Mouse (Mus musculus) intestine, embryonic 15.5 days (tissue): ENCODE data around the gene Cand1. TPM values are rescaled to one million over a fixed set of nuclear protein-coding genes. Genes with fewer than 3 reads are reported as not detected.

Experiments used
- ATAC-seq: fragments of 200-750 bp; cut with Nextera tagmentation; 2 replicates; pipeline ENCODE4 v1.8.0; 2017; ENCODE audit warnings: moderate TSS enrichment, moderate library complexity
- H3K27ac ChIP-seq: fragments of 300-500 bp; sonication (generic); 2 replicates; pipeline ENCODE4 v1.5.1; 2015; ENCODE audit warnings: mild to moderate bottlenecking, inconsistent platforms
- H3K27me3 ChIP-seq: fragments of 300-500 bp; sonication (generic); replicated peaks from 2 replicates; pipeline ENCODE4 v1.6.1; 2015; ENCODE audit warnings: inconsistent platforms
- H3K36me3 ChIP-seq: fragments of 300-500 bp; sonication (generic); 2 replicates; pipeline ENCODE4 v1.6.1; 2015; ENCODE audit warnings: inconsistent platforms
- H3K4me1 ChIP-seq: fragments of 300-500 bp; sonication (generic); replicated peaks from 2 replicates; pipeline ENCODE4 v1.6.1; 2015; ENCODE audit warnings: inconsistent platforms
- H3K4me2 ChIP-seq: fragments of 300-500 bp; sonication (generic); replicated peaks from 2 replicates; pipeline ENCODE4 v1.6.1; 2015; ENCODE audit warnings: mild to moderate bottlenecking, inconsistent platforms
- H3K4me3 ChIP-seq: fragments of 300-500 bp; sonication (generic); replicated peaks from 2 replicates; pipeline ENCODE4 v1.5.1; 2015; ENCODE audit warnings: inconsistent platforms
- H3K9ac ChIP-seq: fragments of 300-500 bp; sonication (generic); 2 replicates; pipeline ENCODE4 v1.6.1; 2015; ENCODE audit warnings: inconsistent platforms
- H3K9me3 ChIP-seq: fragments of 300-500 bp; sonication (generic); 2 replicates; pipeline ENCODE4 v1.6.1; 2016; ENCODE audit warnings: inconsistent platforms
- WGBS: fragments of 180-500 bp; shearing (Covaris S2); methylation state at CpG from one replicate; pipeline ENCODE4 v1.1.7; 2015; 5-methylcytosine and 5-hydroxymethylcytosine counted together
- polyA plus RNA-seq: library from polyadenylated mRNA; unstranded; fragments of >200 nt; fragmentation: Nextera tagmentation; extraction: Ambion mirVana; gene quantifications from 2 replicates; pipeline ENCODE4 v1.2.1, GENCODE M21; 2015

The Cand1 gene
- 43.6 and 47.0 TPM in 2 replicates for polyA plus RNA-seq

- Histone ChIP-seq H3K27me3 (no peaks in the 10 kb centered on the region), H3K4me2 (peak within 1 kb of the TSS; percentile 67), H3K4me1 (peaks cover 8% of the 10 kb centered on the region; the same call in 1 of the 2 replicates), H3K9me3 (no peaks in the 10 kb centered on the region), H3K36me3 (no peaks in the 10 kb centered on the region), H3K4me3 (peak within 1 kb of the TSS; percentile 99), H3K9ac (peak within 1 kb of the TSS; percentile 99), H3K27ac (peak within 1 kb of the TSS; percentile 98)
- ATAC-seq: peak; percentile 98
- under 1% methylated on average over 67 of the region's 67 CpGs for WGBS
Observed at GRCm38 (mm10) chr10:119239969-119240721, at the start of gene Cand1. Gene Cand1 (minus strand): TSS chr10:119240055.

GRCm38 (mm10) chr10:119278871-119279270, 39.0 kb upstream of the Cand1 start:
- no peak overlapping the region for H3K4me2 ChIP-seq
- WGBS: 81% methylated on average over 10 of the region's 10 CpGs
- no peaks in the 10 kb centered on the region for H3K4me1 ChIP-seq
- no peak overlapping the region for H3K27ac ChIP-seq
- no peak for ATAC-seq
- H3K36me3 ChIP-seq: no peaks in the 10 kb centered on the region
- H3K4me3 ChIP-seq: no peak overlapping the region
- no peaks in the 10 kb centered on the region for H3K27me3 ChIP-seq
- no peak overlapping the region for H3K9ac ChIP-seq
- no peaks in the 10 kb centered on the region for H3K9me3 ChIP-seq

GRCm38 (mm10) chr10:119274333-119274732, 34.5 kb upstream of the Cand1 start:
- Histone ChIP-seq H3K9me3 (no peaks in the 10 kb centered on the region), H3K36me3 (no peaks in the 10 kb centered on the region), H3K27ac (no peak overlapping the region), H3K9ac (no peak overlapping the region), H3K4me1 (no peaks in the 10 kb centered on the region), H3K4me2 (no peak overlapping the region), H3K4me3 (no peak overlapping the region), H3K27me3 (no peaks in the 10 kb centered on the region)
- ATAC-seq: no peak
- WGBS: 87% methylated on average over 6 of the region's 6 CpGs

GRCm38 (mm10) chr10:119272536-119272935, 32.7 kb upstream of the Cand1 start:
- Histone ChIP-seq H3K9me3 (no peaks in the 10 kb centered on the region), H3K9ac (no peak overlapping the region), H3K27me3 (no peaks in the 10 kb centered on the region), H3K4me2 (no peak overlapping the region), H3K4me3 (no peak overlapping the region), H3K27ac (no peak overlapping the region), H3K36me3 (no peaks in the 10 kb centered on the region), H3K4me1 (no peaks in the 10 kb centered on the region)
- 82% methylated on average over 10 of the region's 10 CpGs for WGBS
- ATAC-seq: no peak

GRCm38 (mm10) chr10:119272005-119272404, 32.1 kb upstream of the Cand1 start:
- Histone ChIP-seq H3K27me3 (no peaks in the 10 kb centered on the region), H3K9ac (no peak overlapping the region), H3K36me3 (no peaks in the 10 kb centered on the region), H3K27ac (no peak overlapping the region), H3K4me2 (no peak overlapping the region), H3K9me3 (no peaks in the 10 kb centered on the region), H3K4me1 (no peaks in the 10 kb centered on the region), H3K4me3 (no peak overlapping the region)
- no peak for ATAC-seq
- WGBS: 92% methylated on average over 10 of the region's 10 CpGs

GRCm38 (mm10) chr10:119271101-119271500, 31.2 kb upstream of the Cand1 start:
- Histone ChIP-seq H3K27ac (no peak overlapping the region), H3K36me3 (no peaks in the 10 kb centered on the region), H3K4me3 (no peak overlapping the region), H3K4me2 (no peak overlapping the region), H3K27me3 (no peaks in the 10 kb centered on the region), H3K4me1 (no peaks in the 10 kb centered on the region), H3K9me3 (no peaks in the 10 kb centered on the region), H3K9ac (no peak overlapping the region)
- WGBS: 83% methylated on average over 10 of the region's 10 CpGs
- no peak for ATAC-seq

GRCm38 (mm10) chr10:119270384-119270985, 30.6 kb upstream of the Cand1 start:
- Histone ChIP-seq H3K9me3 (no peaks in the 10 kb centered on the region), H3K4me2 (no peak overlapping the region), H3K27me3 (no peaks in the 10 kb centered on the region), H3K4me1 (no peaks in the 10 kb centered on the region), H3K36me3 (no peaks in the 10 kb centered on the region), H3K9ac (no peak overlapping the region), H3K27ac (no peak overlapping the region), H3K4me3 (no peak overlapping the region)
- 79% methylated on average over 12 of the region's 12 CpGs for WGBS
- ATAC-seq: no peak

GRCm38 (mm10) chr10:119264761-119265160, 24.9 kb upstream of the Cand1 start:
- WGBS: 74% methylated on average over 7 of the region's 7 CpGs
- no peak for ATAC-seq
- Histone ChIP-seq H3K9ac (no peak overlapping the region), H3K4me2 (no peak overlapping the region), H3K27ac (no peak overlapping the region), H3K4me3 (no peak overlapping the region), H3K4me1 (no peaks in the 10 kb centered on the region), H3K9me3 (no peaks in the 10 kb centered on the region), H3K27me3 (no peaks in the 10 kb centered on the region), H3K36me3 (no peaks in the 10 kb centered on the region)

- Histone ChIP-seq H3K36me3 (no peaks in the 10 kb centered on the region), H3K9ac (no peak overlapping the region), H3K27me3 (no peaks in the 10 kb centered on the region), H3K4me2 (no peak overlapping the region), H3K4me1 (no peaks in the 10 kb centered on the region), H3K27ac (no peak overlapping the region), H3K9me3 (no peaks in the 10 kb centered on the region), H3K4me3 (no peak overlapping the region)
- 83% methylated on average over 5 of the region's 5 CpGs for WGBS
- ATAC-seq: no peak
Observed at GRCm38 (mm10) chr10:119262821-119263220, 23.0 kb upstream of the Cand1 start.

- Histone ChIP-seq H3K27me3 (no peaks in the 10 kb centered on the region), H3K4me2 (no peak overlapping the region), H3K9ac (no peak overlapping the region), H3K4me1 (no peaks in the 10 kb centered on the region), H3K4me3 (no peak overlapping the region), H3K36me3 (no peaks in the 10 kb centered on the region), H3K27ac (no peak overlapping the region), H3K9me3 (no peaks in the 10 kb centered on the region)
- no peak for ATAC-seq
- WGBS: 78% methylated on average over 4 of the region's 4 CpGs
Observed at GRCm38 (mm10) chr10:119257876-119258275, 18.0 kb upstream of the Cand1 start.

- no peak for ATAC-seq
- no peak overlapping the region for H3K27ac ChIP-seq
Observed at GRCm38 (mm10) chr10:119244146-119244545, 4.3 kb upstream of the Cand1 start.

GRCm38 (mm10) chr10:119240722-119241089, 851 bp upstream of the Cand1 start:
- H3K27me3 ChIP-seq: no peaks in the 10 kb centered on the region
- H3K36me3 ChIP-seq: no peaks in the 10 kb centered on the region
- no peaks in the 10 kb centered on the region for H3K9me3 ChIP-seq
- 2% methylated on average over 9 of the region's 9 CpGs for WGBS
- no peak for ATAC-seq
- peak overlapping the region; percentile 60 for H3K4me2 ChIP-seq
- H3K9ac ChIP-seq: peak overlapping the region; percentile 53
- peak overlapping the region; percentile 89 for H3K27ac ChIP-seq
- peaks cover 8% of the 10 kb centered on the region; the same call in 1 of the 2 replicates for H3K4me1 ChIP-seq
- H3K4me3 ChIP-seq: peak overlapping the region; percentile 99

More at GRCm38 (mm10) chr10:119244146-119244545, 4.3 kb upstream of the Cand1 start:
- H3K4me2 ChIP-seq: no peak overlapping the region
- no peak overlapping the region for H3K4me3 ChIP-seq
- H3K4me1 ChIP-seq: no peaks in the 10 kb centered on the region
- H3K9ac ChIP-seq: no peak overlapping the region
- H3K9me3 ChIP-seq: no peaks in the 10 kb centered on the region
- H3K36me3 ChIP-seq: no peaks in the 10 kb centered on the region
- WGBS: 84% methylated on average over 14 of the region's 14 CpGs
- H3K27me3 ChIP-seq: no peaks in the 10 kb centered on the region

GRCm38 (mm10) chr10:119239633-119239968, 254 bp downstream of the Cand1 start:
- peak overlapping the region; percentile 99 for H3K9ac ChIP-seq
- H3K9me3 ChIP-seq: no peaks in the 10 kb centered on the region
- peaks cover 8% of the 10 kb centered on the region; the same call in 1 of the 2 replicates for H3K4me1 ChIP-seq
- H3K27me3 ChIP-seq: no peaks in the 10 kb centered on the region
- WGBS: under 1% methylated on average over 34 of the region's 37 CpGs
- H3K27ac ChIP-seq: peak overlapping the region; percentile 98
- peak overlapping the region; percentile 67 for H3K4me2 ChIP-seq
- ATAC-seq: peak; percentile 64
- peak overlapping the region; percentile 99 for H3K4me3 ChIP-seq
- H3K36me3 ChIP-seq: no peaks in the 10 kb centered on the region
